ENCODE assay signal across 14 mouse cellular contexts in the genomic region with DNA sequence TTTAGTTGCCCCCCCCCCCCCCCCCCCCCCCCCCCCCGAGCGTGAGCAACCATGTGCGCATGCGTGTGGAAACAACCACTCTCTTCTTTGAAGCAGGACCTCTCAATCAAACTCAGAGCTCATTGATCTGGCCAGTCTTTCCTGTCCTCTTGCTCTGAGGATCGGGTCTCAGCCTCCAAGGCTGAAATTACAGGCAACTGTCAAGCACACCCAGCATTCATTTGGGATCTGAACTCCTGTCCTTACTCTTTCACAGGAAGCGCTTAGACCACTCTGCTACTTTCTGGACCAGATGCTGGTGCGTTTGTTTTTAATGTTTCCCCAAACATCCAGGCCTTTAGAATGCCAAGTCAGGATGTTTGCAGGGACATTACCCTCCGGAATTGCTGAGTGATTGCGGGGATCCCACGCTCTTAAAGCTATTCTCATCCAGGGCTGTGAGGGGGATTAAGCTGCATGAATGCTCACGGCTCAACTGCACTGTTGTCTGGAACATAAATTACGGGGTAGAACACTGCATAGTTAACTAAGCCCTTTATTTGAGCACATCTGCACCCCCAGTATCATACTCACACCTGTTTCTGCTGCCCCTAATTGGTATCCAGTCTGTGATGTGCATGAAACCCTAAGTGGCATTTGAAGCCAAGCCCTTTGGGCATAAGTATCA.
A peak's percentile ranks its signal among the peaks of the same experiment; 100 is the strongest.
DNase-seq lines count a peak whose midpoint lies in the region; ATAC-seq and TF ChIP-seq lines count a peak whose summit lies in the region.
"Had no signal": no experiment of that assay in that cellular context is flagged by ENCODE, and none has a peak within 500 bp of the region (broad histone marks: within the 10 kb centered on the region; RNA-seq: fewer than 3 reads in every experiment).

No protein-coding gene starts in this region.

- 38% methylated on average over 8 of the region's 12 CpGs for WGBS in limb, embryonic 13.5 days

- H3K36me3 ChIP-seq in testis, adult 2 months (ENCODE audit: control insufficient read depth, insufficient read depth, low read length) = no peaks in the 10 kb centered on the region
- H3K36me3 ChIP-seq in limb, embryonic 13.5 days = peaks cover 19% of the 10 kb centered on the region

- peaks cover 3% of the 10 kb centered on the region for H3K4me1 ChIP-seq in testis, adult 2 months (ENCODE audit: control insufficient read depth, insufficient read depth, low read length)
- H3K4me1 ChIP-seq in limb, embryonic 13.5 days = peaks cover 9% of the 10 kb centered on the region; the same call in 1 of the 2 replicates

- no peak overlapping the region for H3K9ac ChIP-seq in limb, embryonic 13.5 days

- H3K27me3 ChIP-seq in testis, adult 2 months (ENCODE audit: control insufficient read depth, insufficient read depth, low read length) = no peaks in the 10 kb centered on the region
- peaks cover 4% of the 10 kb centered on the region; the same call in 1 of the 2 replicates for H3K27me3 ChIP-seq in limb, embryonic 13.5 days

- no peak for DNase-seq in layer of hippocampus, adult 2 months (ENCODE audit: low spot score in 2 of 2)
- no peak for DNase-seq in layer of hippocampus, postnatal 10 days (ENCODE audit: low spot score in 2 of 2)
- no peak for DNase-seq in testis, postnatal 10 days (ENCODE audit: low spot score)
- DNase-seq in adrenal gland, adult 18-20 months (ENCODE audit: low spot score in 2 of 2) = no peak
- no peak for DNase-seq in gastrocnemius, postnatal 4 days (ENCODE audit: low spot score in 2 of 2)
- DNase-seq in MN1 (ENCODE audit: low spot score) = no peak
- DNase-seq: gastrocnemius, postnatal 25 days; heart, postnatal 36 days; kidney, adult 11 months; layer of hippocampus, postnatal 36 days had no signal

- H3K4me2 ChIP-seq in limb, embryonic 13.5 days (replicated peaks) = no peak overlapping the region

- peaks cover 15% of the 10 kb centered on the region; the same call in 1 of the 2 replicates for H3K9me3 ChIP-seq in limb, embryonic 13.5 days

- peak; percentile 35; the same call in 1 of the 2 replicates for ATAC-seq in limb, embryonic 13.5 days (ENCODE audit: low FRiP score, low read depth)

- no peak for TF ChIP-seq POLR2A in testis, adult 2 months (IDR thresholded peaks at IDR 0.05; ENCODE audit: control insufficient read depth, low read depth, low read length)

- peak overlapping the region; percentile 34; the same call in 1 of the 2 replicates for H3K27ac ChIP-seq in layer of hippocampus, adult 2 months
- H3K27ac ChIP-seq in testis, adult 2 months (ENCODE audit: control insufficient read depth, insufficient read depth, low read depth, low read length) = peak overlapping the region; percentile 85
- no peak overlapping the region for H3K27ac ChIP-seq in limb, embryonic 13.5 days
- H3K27ac ChIP-seq: macrophage; stomach, postnatal 0 days had no signal

- peak overlapping the region; percentile 20; the same call in 1 of the 2 replicates for H3K4me3 ChIP-seq in layer of hippocampus, adult 2 months
- peak overlapping the region; percentile 75 for H3K4me3 ChIP-seq in testis, adult 2 months (ENCODE audit: control insufficient read depth, low read depth, low read length)
- H3K4me3 ChIP-seq in limb, embryonic 13.5 days = no peak overlapping the region

- TF ChIP-seq CTCF in layer of hippocampus, adult 2 months (conservative IDR thresholded peaks at IDR 0.05) = no peak
- TF ChIP-seq CTCF in testis, adult 2 months (IDR thresholded peaks at IDR 0.05; ENCODE audit: control insufficient read depth, insufficient read depth, insufficient replicate concordance, low read depth, low read length) = no peak
